Mouse (Mus musculus): ENCODE results near the gene Gm14744.
"Not testable (repeated sequence)": the region's sequence is repeated elsewhere in the genome, so short reads cannot be mapped to it uniquely, and the experiment has no call there.

The Gm14744 gene

GRCm38 (mm10) chrX:77864458-77864857 is at the start of gene Gm14744:
Gene Gm14744 (plus strand): TSS chrX:77864758.
- DNase-seq: not testable (repeated sequence)

DNA sequence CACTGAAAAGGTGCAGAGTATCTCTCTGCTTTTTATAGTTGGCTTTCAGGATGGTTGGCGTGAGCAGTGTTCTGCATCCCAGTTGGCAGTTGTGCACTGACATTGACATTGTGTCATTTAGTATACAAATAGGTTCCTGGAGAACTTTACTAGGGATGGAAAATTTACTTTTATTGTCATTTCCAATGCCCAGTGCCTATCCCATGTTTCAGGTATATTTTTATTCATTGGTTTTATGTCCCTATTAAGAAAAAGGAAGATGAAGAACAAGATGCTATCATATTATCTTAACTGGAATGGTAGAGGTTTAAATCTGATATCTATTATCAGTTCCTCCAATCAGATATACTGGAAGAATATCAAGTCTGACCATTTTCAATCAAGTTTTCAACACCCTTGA is 11.0 kb upstream of the Gm14744 start, which contains the start of gene Pbsn:
TSS of gene Pbsn (minus strand) at position 101 of the 400 bp plus-strand sequence.
- no peak for DNase-seq

DNA sequence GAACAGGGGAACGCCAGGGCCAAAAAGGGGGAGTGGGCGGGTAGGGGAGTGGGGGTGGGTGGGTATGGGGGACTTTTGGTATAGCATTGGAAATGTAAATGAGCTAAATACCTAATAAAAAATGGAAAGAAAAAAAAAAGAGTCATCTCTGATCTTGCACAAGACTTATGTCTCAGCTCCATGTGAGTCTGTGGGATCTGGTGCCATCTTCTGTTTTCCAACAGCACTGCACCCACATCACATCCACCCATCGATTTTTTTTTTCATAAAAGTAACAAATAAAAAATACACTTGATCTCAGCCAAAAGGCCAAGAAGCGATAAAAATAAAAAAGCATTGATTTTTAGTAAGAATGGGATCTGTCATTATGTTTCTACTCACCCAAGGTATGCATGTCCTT is 15.5 kb downstream of the Gm14744 start:
- not testable (repeated sequence) for DNase-seq
